Mouse (Mus musculus) G1E-ER4 (cell line): ENCODE results near the gene Ntrk1. TPM values are rescaled to one million over a fixed set of nuclear protein-coding genes. Genes with fewer than 3 reads are reported as not detected.

Source experiments
- GATA1 ChIP-seq: IDR thresholded peaks from one replicate; pipeline ENCODE4 v1.8.0; 2012; ENCODE audit warnings: low read length, inconsistent platforms
- polyA plus RNA-seq: library from polyadenylated mRNA; stranded (reverse); fragments of >175 nt; gene quantifications from 2 replicates; pipeline ENCODE4 v1.2.3, GENCODE M21; 2012

Gene Ntrk1
- polyA plus RNA-seq, 1 experiment = not detected

DNA sequence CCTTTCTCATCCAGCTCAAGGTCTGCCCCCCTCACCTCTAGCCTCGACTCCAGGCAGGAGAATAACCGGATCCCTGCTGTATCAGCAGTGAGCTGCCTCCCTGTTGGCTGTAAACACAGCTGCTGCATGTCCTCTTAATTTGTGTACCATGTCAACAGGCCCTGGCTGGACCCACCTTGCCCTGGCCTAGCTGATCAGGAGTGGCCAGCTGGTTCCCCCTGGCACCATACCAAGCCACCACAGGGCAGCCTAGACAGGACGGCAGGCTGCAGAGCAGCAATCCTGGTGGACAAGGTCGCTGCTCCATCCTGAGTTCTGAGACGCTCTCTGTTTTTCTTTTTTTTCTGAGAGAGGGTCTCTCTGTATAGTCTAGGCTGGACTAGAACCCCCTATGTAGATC, 6.7 kb upstream of the Ntrk1 start:
- TF ChIP-seq GATA1 = no peak

DNA sequence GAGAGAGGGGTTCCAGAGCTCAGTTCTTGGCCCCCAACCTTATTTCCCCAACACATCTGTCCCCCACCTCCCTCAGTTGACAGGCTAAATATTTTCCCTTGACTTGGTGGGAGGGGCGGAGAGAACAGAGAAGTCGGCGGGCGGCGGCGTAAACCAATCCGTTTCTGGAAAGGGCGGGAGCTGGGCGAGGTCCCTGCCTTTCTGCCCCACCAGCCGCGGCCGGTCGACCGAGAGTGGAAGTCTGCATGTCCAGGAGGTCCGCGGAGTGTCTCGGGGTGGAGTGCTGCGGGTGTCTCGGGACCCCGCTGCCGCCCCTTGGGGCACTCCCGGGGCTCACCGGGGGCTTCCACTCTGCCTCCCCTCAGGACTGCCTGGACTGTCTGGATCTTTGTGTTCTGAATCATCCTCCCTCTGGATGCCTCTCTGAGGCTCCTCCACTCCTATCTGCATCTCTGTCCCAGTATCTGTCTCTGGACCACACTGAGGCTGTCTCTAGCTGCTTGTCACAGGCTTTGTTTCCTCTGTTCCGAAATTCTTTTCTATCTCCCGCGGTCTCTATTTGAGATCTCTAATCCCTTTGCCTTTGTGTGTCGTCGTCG, 1.9 kb upstream of the Ntrk1 start, which contains the start of gene Insrr:
Insrr (plus strand) TSS at position 216 of the 599 bp plus-strand sequence.
- TF ChIP-seq GATA1 = no peak

DNA sequence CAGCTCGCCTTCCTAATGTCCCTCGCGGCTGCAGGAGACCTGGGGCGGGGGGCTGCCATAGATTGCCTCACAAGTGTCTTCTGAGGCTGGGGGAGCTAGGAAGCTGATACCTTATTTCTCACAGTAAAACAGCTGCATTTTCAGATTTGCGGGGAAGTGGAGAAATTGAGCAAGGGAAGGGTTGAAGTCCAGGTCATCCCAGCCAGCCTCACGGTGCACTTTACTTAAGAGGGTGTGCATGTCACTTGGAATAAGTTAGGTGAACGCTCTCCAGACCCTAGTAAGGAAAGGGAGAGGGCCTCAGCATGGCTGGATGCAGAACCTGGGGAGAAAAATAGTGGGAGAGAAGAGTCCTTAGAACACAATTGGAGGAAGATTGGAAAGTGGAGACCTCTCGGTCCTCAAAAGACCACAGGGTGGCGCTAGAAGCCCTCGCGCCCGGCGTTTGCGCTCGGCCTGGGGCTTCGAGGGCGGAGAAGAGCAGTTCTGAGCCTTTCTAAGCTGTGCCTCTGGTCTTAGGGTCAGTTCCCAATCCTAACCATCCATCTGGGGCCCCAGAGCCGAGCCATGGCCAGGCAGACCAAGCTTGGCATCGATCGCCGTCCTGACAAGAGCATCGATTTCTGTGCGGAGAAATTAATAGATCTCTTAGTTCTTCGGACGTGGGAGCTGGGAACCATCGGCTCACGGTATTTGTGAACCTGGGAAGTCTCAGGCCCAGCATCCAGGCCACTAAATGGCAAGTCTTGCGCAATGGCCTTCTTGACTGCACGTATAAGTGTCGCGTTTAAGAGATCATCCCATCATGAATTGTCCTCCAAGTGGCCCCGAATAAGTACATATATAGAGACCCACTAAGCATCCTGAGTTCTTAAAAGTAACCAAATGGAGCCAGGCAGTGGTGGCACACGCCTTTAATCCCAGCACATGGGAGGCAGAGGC, 645 bp upstream of the Ntrk1 start:
- no peak for TF ChIP-seq GATA1

DNA sequence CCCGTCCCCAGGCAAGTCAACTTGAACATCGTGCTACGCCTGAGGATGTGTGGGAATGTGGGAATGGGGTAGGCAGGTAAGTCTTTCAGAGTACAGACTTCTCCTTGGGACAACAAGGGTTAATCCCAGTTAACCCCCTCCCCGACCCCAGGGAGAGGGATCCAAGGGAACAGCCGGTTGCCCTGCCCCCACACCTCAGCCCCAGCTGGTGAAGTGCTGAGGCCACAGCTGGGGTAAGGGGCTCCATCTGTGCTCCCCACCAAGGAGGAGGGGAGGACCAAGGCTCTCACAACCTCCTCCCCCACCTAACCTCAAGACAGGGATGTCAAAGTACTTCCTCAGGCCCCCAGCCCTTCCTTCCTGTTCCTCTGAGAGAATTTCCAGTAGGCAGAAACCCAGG, 5.2 kb downstream of the Ntrk1 start:
- TF ChIP-seq GATA1 = no peak

DNA sequence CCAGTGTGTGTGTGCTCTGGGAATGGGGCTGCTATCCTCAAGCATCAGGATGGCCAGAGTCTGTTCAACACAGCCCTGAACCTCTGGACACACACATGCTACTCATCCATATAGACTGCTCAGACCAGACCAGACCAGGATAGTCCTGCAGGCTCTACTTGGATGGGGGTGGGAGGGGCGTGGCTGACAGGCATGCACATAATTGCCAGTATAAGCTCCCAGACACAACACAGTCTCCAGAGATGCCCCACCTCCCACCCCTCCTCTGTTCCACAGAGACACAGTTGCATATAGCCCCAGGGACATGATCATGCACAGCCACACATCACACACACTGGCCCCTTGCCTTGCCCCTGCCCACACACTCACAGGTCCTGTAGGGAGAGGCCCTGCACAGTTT, 5.7 kb downstream of the Ntrk1 start:
- TF ChIP-seq GATA1 = no peak

DNA sequence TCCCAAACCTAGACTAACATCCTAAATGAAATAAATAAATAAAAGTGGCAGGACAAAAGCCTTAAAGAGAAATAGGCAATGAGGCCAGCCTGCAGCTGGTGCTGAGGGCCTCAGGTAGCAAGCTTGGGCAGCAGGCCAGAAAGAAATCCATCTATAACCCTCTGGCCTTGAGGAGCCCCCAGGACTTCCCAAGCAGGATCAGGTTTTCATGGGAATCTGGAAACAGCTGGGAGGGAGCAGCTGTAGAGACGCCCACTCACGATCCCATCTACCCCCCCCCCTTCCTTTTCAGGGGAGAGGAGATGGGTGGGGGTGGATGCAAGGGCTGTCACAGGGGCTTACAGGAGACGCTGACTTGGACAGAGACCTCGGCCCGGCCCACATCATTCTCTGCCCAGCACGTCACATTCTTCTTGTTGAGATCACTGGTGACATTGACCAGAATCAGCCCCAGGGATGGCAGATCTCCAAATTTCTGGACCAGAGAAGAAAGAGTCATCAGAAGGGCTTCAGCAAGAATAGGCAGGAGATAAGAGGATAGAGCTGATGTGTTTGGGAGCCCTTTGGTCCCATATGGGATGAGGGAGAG, 9.2 kb downstream of the Ntrk1 start:
- TF ChIP-seq GATA1 = no peak

DNA sequence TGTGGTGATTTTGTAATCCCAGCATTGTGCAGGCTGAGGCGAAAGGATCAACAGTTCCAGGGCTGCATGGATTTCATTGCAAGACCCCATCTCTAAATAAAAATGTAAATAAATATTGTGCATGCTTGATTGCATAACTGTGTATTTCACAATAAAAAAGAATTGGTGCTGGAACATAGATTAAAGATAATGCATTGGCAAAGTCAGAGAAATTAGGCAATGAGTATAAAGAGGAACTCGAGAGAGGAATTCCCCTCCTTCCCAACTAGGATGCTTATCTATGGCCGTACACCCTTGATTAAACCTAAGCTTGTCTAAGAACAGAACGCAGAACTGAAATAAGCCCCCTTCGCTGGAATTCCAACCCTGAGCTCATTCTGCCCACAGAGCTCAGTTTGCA, 9.8 kb downstream of the Ntrk1 start:
- no peak for TF ChIP-seq GATA1

DNA sequence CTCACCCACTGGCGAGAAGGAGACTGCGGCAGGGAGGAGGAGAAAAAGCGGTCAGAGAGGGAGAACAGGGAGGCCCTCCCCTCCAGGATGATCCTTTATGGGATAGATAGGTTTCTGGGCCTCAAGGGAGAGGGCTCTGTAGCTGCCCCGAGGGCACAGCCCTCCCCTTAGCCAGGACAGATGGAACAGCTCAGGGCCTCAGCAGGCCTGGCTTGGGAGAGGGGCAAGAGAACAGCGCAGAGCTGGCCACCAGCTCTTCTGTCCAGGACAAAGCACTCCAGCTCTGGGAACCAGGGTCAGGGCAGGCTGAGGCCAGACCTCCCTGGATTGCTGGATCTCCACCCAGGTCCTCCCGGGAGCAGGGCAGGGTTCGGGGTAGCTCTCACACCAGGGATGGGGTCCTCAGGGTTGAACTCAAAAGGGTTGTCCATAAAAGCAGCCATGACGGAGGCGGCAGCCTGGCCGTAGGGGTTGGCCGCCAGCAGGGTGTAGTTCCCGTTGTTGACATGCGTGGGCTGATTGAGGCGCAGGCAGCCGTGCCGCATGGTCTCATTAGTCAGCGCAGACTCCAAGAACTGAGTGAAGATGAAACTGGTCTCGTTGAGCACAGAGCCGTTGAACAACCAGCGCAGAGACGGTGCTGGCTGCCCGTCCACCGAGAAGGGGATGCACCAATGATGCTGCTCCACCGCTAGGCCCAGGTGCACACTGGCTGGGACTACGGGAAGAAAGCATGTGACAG, 11.5 kb downstream of the Ntrk1 start:
- TF ChIP-seq GATA1 = no peak

DNA sequence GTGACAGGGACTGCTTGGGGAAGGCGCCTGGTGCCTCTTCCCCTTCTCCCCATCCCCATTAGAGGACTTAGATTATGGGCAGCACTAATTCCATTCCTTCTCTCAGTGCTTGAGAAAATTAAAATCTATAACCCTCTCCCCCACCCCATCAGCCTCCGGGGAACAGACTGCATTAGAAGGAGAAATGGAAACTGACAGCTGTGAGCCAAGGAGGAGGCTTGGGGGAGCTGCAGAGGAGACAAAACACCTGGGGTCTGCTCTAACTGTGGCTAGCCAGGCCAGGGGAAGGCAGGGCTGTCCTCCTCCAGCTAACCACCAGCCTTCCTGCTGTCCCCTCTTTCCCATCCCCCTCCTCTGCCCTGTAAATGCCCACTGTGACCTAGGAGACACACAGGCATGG, 15.9 kb downstream of the Ntrk1 start:
- no peak for TF ChIP-seq GATA1

DNA sequence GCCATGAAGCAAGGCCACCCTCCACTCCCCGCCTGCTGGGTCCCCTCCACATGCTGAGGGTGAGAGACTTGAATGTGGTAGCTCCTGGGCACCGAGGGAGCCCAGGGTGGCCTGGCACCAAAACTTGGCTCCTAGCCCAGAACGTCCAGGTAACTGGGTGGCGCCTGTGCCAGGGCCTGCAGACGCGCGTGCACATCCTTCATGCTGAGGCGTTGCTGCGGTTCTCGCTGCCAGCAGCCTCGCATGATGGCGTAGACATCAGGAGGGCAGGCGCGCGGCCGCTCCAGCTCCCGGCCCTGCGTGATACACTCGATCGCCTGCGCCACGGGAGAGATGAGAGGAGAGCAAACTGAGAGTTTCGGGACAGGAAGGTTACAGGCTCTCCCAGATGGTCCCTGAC, 16.7 kb downstream of the Ntrk1 start:
- TF ChIP-seq GATA1 = no peak

DNA sequence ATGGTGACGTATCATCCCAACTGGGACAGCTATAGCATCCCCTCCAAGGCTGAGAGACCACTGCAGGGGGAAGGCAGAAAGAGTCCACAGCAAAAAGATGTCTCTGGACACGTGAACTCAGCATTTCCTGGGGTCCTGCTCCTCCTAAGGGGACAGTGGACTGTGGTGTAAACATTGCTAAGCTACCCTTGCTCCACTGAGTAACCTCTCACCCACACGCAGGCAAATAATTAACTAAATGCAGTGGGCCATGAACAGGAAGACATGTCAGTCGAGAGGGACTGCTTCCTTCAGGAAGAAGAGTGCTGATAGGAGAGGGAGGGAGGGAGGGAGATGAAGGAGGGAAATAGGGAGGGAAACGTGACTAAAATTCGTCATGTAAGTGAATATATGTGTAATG, 23.9 kb downstream of the Ntrk1 start:
- no peak for TF ChIP-seq GATA1

DNA sequence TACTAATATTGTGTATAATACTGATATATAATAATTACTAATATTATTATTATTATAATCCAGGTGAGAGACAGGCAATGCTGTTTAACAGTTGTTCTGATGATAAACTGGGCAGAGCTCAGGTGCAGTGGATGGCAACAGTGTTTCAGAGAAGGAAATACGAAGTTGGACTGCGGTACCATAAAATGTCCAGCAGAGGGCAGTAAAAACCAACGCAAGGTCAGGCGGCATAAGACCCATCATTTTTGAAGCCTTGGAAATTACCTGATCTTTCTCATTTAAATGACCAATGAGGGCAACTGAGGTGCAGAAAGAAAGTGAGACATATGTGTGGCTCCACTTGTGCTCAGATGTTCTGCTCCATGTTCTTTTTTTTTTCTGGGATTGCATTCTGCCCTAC, 24.7 kb downstream of the Ntrk1 start:
- no peak for TF ChIP-seq GATA1

DNA sequence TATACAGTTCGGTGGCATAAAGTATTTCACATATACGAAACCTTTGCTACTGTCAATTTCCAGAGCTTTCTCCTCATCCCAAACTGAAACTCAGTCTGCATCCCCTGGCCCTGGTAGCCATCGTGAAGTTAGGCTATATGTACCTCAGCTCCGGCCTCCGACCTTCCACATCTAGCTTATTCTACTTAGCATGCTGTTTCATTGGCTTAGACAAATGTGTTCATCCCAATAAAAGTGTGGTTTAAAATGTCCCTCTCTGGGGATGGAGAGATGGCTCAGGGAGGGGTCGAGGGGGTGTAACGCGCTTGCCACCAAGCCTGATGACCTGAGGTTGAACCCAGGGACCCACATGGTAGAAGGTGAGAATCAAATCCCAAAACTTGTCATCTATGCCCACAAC, 25.5 kb downstream of the Ntrk1 start:
- TF ChIP-seq GATA1 = no peak

DNA sequence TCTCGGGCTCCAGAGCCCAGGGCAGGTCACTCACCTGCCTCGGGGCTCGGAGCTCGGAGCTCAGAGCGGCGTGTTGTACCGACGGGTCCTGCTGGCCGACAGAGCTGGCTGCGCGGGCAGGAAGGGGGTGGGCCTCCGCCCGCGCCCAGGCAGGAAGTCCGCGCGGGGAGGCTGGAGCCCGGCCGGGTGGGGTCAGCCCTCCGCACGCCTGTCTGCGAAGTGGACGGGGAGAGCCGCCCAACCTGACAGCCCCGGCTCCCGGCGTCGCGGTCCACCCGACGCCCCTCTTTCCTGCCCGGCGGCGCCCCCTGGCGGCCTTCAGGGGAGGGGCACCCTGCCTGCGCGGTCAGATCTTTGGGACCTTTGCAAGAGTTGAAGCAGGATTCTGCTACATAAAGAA, 26.1 kb downstream of the Ntrk1 start:
- TF ChIP-seq GATA1 = no peak

DNA sequence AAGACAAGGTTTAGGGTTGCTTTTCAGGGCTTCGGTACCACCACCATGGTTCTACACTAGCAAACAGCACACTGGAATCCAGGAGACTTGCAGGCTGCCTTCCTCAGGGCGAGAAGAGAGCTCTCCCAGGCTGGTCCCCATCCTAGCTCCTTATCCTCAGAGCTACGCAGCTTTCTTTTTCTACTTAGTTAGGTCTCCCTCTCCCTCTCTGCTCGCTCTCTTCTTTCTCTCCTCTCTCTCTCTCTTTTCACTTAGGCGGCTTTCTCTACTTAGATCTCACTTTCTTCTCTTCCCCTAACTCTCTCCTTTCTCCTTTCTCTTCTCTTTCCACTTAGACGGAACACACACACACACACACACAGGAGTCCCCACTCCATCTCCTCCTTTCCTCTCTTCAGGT, 26.5 kb downstream of the Ntrk1 start:
- TF ChIP-seq GATA1 = no peak

DNA sequence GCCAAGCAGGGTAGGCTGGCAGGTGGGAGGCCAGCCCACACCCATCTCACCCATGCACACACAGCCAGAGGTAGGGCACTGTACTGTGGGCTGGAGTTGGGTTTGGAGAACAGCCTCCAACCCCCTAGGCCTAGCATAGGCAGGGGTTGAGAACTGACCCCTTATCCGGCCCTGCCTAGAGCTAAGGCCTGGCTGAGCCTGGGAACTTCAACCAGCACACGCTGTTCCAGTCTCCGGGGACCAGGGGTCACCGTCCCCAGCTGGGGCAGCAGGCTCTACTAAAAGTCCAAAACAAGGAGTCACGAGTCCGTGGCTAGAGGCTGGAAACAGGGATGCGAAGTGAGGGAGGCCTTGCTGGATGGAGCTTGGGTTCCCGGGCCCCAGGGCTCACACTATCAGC, 27.2 kb downstream of the Ntrk1 start:
- no peak for TF ChIP-seq GATA1
